Mouse (Mus musculus): ENCODE measurements around the gene Kdm1b. TPM values are rescaled to one million over a fixed set of nuclear protein-coding genes. Genes with fewer than 3 reads are reported as not detected.

Kdm1b gene
- polyA plus RNA-seq, 1 experiment from 2014 or later: 14.0 TPM

- no peaks in the 10 kb centered on the region for H3K9me3 ChIP-seq (ENCODE audit: control insufficient read depth, low read length)
- no peak overlapping the region for H3K27ac ChIP-seq (replicated peaks; ENCODE audit: low read depth, low read length)
- H3K27me3 ChIP-seq (replicated peaks; ENCODE audit: control insufficient read depth, insufficient read depth, low read length): no peaks in the 10 kb centered on the region
- no peak for DNase-seq (ENCODE audit: low spot score)
- no peak for ATAC-seq (ENCODE audit: low read depth)
- no peak overlapping the region for H3K4me3 ChIP-seq (ENCODE audit: low read depth, low read length)
- peaks cover 45% of the 10 kb centered on the region for H3K36me3 ChIP-seq (ENCODE audit: control insufficient read depth, insufficient read depth, low read length)
- 0 out of 2 replicates have a peak, but pooled peaks cover 3% of the 10 kb centered on the region for H3K4me1 ChIP-seq (ENCODE audit: control insufficient read depth, insufficient read depth, low read length)
- no peak overlapping the region for H3K9ac ChIP-seq (ENCODE audit: low read depth, low read length)
- no peak overlapping the region for H3K4me2 ChIP-seq (ENCODE audit: low read depth, low read length)
- WGBS: 89% methylated on average over 6 of the region's 6 CpGs
Observed at GRCm38 (mm10) chr13:47067001-47067400, 23.7 kb downstream of the Kdm1b start.

GRCm38 (mm10) chr13:47070329-47071080 lies 27.2 kb downstream of the Kdm1b start:
- ATAC-seq (ENCODE audit: low read depth): no peak; the same call in 1 of the 2 replicates
- 74% methylated on average over 15 of the region's 15 CpGs for WGBS
- DNase-seq (ENCODE audit: low spot score): peak; percentile 5

GRCm38 (mm10) chr13:47071871-47072270 lies 28.6 kb downstream of the Kdm1b start:
- no peaks in the 10 kb centered on the region for H3K4me1 ChIP-seq (ENCODE audit: control insufficient read depth, insufficient read depth, low read length)
- no peak overlapping the region for H3K4me2 ChIP-seq (ENCODE audit: low read depth, low read length)
- peaks cover 36% of the 10 kb centered on the region for H3K36me3 ChIP-seq (ENCODE audit: control insufficient read depth, insufficient read depth, low read length)
- no peak overlapping the region for H3K27ac ChIP-seq (replicated peaks; ENCODE audit: low read depth, low read length)
- no peaks in the 10 kb centered on the region for H3K9me3 ChIP-seq (ENCODE audit: control insufficient read depth, low read length)
- 91% methylated on average over 13 of the region's 13 CpGs for WGBS
- no peaks in the 10 kb centered on the region for H3K27me3 ChIP-seq (replicated peaks; ENCODE audit: control insufficient read depth, insufficient read depth, low read length)
- H3K4me3 ChIP-seq (ENCODE audit: low read depth, low read length): no peak overlapping the region
- H3K9ac ChIP-seq (ENCODE audit: low read depth, low read length): no peak overlapping the region
- ATAC-seq (ENCODE audit: low read depth) (no peak), DNase-seq (ENCODE audit: low spot score) (no peak)

More at GRCm38 (mm10) chr13:47070329-47071080, 27.2 kb downstream of the Kdm1b start:
- Histone ChIP-seq H3K9ac (ENCODE audit: low read depth, low read length) (no peak overlapping the region), H3K4me1 (ENCODE audit: control insufficient read depth, insufficient read depth, low read length) (no peaks in the 10 kb centered on the region), H3K4me2 (ENCODE audit: low read depth, low read length) (no peak overlapping the region), H3K27me3 (replicated peaks; ENCODE audit: control insufficient read depth, insufficient read depth, low read length) (no peaks in the 10 kb centered on the region), H3K36me3 (ENCODE audit: control insufficient read depth, insufficient read depth, low read length) (peaks cover 42% of the 10 kb centered on the region), H3K9me3 (ENCODE audit: control insufficient read depth, low read length) (no peaks in the 10 kb centered on the region), H3K27ac (replicated peaks; ENCODE audit: low read depth, low read length) (no peak overlapping the region), H3K4me3 (ENCODE audit: low read depth, low read length) (no peak overlapping the region)

GRCm38 (mm10) chr13:47072484-47072883 lies 29.2 kb downstream of the Kdm1b start:
- Histone ChIP-seq H3K27ac (replicated peaks; ENCODE audit: low read depth, low read length) (no peak overlapping the region), H3K4me1 (ENCODE audit: control insufficient read depth, insufficient read depth, low read length) (no peaks in the 10 kb centered on the region), H3K4me3 (ENCODE audit: low read depth, low read length) (no peak overlapping the region), H3K9me3 (ENCODE audit: control insufficient read depth, low read length) (no peaks in the 10 kb centered on the region), H3K9ac (ENCODE audit: low read depth, low read length) (no peak overlapping the region), H3K36me3 (ENCODE audit: control insufficient read depth, insufficient read depth, low read length) (peaks cover 35% of the 10 kb centered on the region), H3K27me3 (replicated peaks; ENCODE audit: control insufficient read depth, insufficient read depth, low read length) (no peaks in the 10 kb centered on the region), H3K4me2 (ENCODE audit: low read depth, low read length) (no peak overlapping the region)
- 86% methylated on average over 5 of the region's 5 CpGs for WGBS
- ATAC-seq (ENCODE audit: low read depth): no peak; the same call in 1 of the 2 replicates
- DNase-seq (ENCODE audit: low spot score): peak; percentile 12

- Histone ChIP-seq H3K9ac (ENCODE audit: low read depth, low read length) (no peak overlapping the region), H3K27me3 (replicated peaks; ENCODE audit: control insufficient read depth, insufficient read depth, low read length) (no peaks in the 10 kb centered on the region), H3K4me1 (ENCODE audit: control insufficient read depth, insufficient read depth, low read length) (no peaks in the 10 kb centered on the region), H3K4me2 (ENCODE audit: low read depth, low read length) (no peak overlapping the region), H3K9me3 (ENCODE audit: control insufficient read depth, low read length) (no peaks in the 10 kb centered on the region), H3K36me3 (ENCODE audit: control insufficient read depth, insufficient read depth, low read length) (peaks cover 58% of the 10 kb centered on the region), H3K27ac (replicated peaks; ENCODE audit: low read depth, low read length) (no peak overlapping the region), H3K4me3 (ENCODE audit: low read depth, low read length) (no peak overlapping the region)
- ATAC-seq (ENCODE audit: low read depth) (no peak), DNase-seq (ENCODE audit: low spot score) (no peak)
- WGBS: 82% methylated on average over 5 of the region's 5 CpGs
Observed at GRCm38 (mm10) chr13:47076156-47076555, 32.9 kb downstream of the Kdm1b start.

GRCm38 (mm10) chr13:47077367-47077766 lies 34.1 kb downstream of the Kdm1b start:
- DNase-seq (ENCODE audit: low spot score) (no peak), ATAC-seq (ENCODE audit: low read depth) (no peak)
- Histone ChIP-seq H3K36me3 (ENCODE audit: control insufficient read depth, insufficient read depth, low read length) (peaks cover 58% of the 10 kb centered on the region), H3K9ac (ENCODE audit: low read depth, low read length) (no peak overlapping the region), H3K4me1 (ENCODE audit: control insufficient read depth, insufficient read depth, low read length) (no peaks in the 10 kb centered on the region), H3K27ac (replicated peaks; ENCODE audit: low read depth, low read length) (no peak overlapping the region), H3K27me3 (replicated peaks; ENCODE audit: control insufficient read depth, insufficient read depth, low read length) (no peaks in the 10 kb centered on the region), H3K4me2 (ENCODE audit: low read depth, low read length) (no peak overlapping the region), H3K9me3 (ENCODE audit: control insufficient read depth, low read length) (no peaks in the 10 kb centered on the region), H3K4me3 (ENCODE audit: low read depth, low read length) (no peak overlapping the region)

- no peak for ATAC-seq (ENCODE audit: low read depth)
- Histone ChIP-seq H3K4me3 (ENCODE audit: low read depth, low read length) (no peak overlapping the region), H3K9ac (ENCODE audit: low read depth, low read length) (no peak overlapping the region), H3K4me1 (ENCODE audit: control insufficient read depth, insufficient read depth, low read length) (no peaks in the 10 kb centered on the region), H3K27me3 (replicated peaks; ENCODE audit: control insufficient read depth, insufficient read depth, low read length) (no peaks in the 10 kb centered on the region), H3K9me3 (ENCODE audit: control insufficient read depth, low read length) (no peaks in the 10 kb centered on the region), H3K27ac (replicated peaks; ENCODE audit: low read depth, low read length) (no peak overlapping the region), H3K4me2 (ENCODE audit: low read depth, low read length) (no peak overlapping the region), H3K36me3 (ENCODE audit: control insufficient read depth, insufficient read depth, low read length) (peaks cover 56% of the 10 kb centered on the region)
- DNase-seq (ENCODE audit: low spot score): no peak
- 66% methylated on average over 5 of the region's 5 CpGs for WGBS
Observed at GRCm38 (mm10) chr13:47078799-47079198, 35.5 kb downstream of the Kdm1b start.

GRCm38 (mm10) chr13:47080905-47081505 lies 37.7 kb downstream of the Kdm1b start:
- Histone ChIP-seq H3K9me3 (ENCODE audit: control insufficient read depth, low read length) (no peaks in the 10 kb centered on the region), H3K4me2 (ENCODE audit: low read depth, low read length) (no peak overlapping the region), H3K27me3 (replicated peaks; ENCODE audit: control insufficient read depth, insufficient read depth, low read length) (no peaks in the 10 kb centered on the region), H3K27ac (replicated peaks; ENCODE audit: low read depth, low read length) (no peak overlapping the region), H3K36me3 (ENCODE audit: control insufficient read depth, insufficient read depth, low read length) (peaks cover 64% of the 10 kb centered on the region), H3K9ac (ENCODE audit: low read depth, low read length) (no peak overlapping the region), H3K4me3 (ENCODE audit: low read depth, low read length) (no peak overlapping the region), H3K4me1 (ENCODE audit: control insufficient read depth, insufficient read depth, low read length) (no peaks in the 10 kb centered on the region)
- no peak for DNase-seq (ENCODE audit: low spot score)
- no peak for ATAC-seq (ENCODE audit: low read depth)
- 91% methylated on average over 4 of the region's 4 CpGs for WGBS

GRCm38 (mm10) chr13:47088433-47088832 lies 45.1 kb downstream of the Kdm1b start:
- ATAC-seq (ENCODE audit: low read depth) (no peak), DNase-seq (ENCODE audit: low spot score) (no peak)
- no peaks in the 10 kb centered on the region for H3K9me3 ChIP-seq (ENCODE audit: control insufficient read depth, low read length)
- H3K4me2 ChIP-seq (ENCODE audit: low read depth, low read length): no peak overlapping the region
- peaks cover 71% of the 10 kb centered on the region for H3K36me3 ChIP-seq (ENCODE audit: control insufficient read depth, insufficient read depth, low read length)
- no peaks in the 10 kb centered on the region for H3K27me3 ChIP-seq (replicated peaks; ENCODE audit: control insufficient read depth, insufficient read depth, low read length)
- H3K4me3 ChIP-seq (ENCODE audit: low read depth, low read length): no peak overlapping the region
- H3K9ac ChIP-seq (ENCODE audit: low read depth, low read length): no peak overlapping the region
- no peak overlapping the region for H3K27ac ChIP-seq (replicated peaks; ENCODE audit: low read depth, low read length)
- 92% methylated on average over 1 of the region's 1 CpGs for WGBS
- no peaks in the 10 kb centered on the region for H3K4me1 ChIP-seq (ENCODE audit: control insufficient read depth, insufficient read depth, low read length)
